Mouse (Mus musculus) gastrocnemius, postnatal 4 days (tissue): Measurements from ENCODE around the gene Slc39a11. TPM values are rescaled to one million over a fixed set of nuclear protein-coding genes. Genes with fewer than 3 reads are reported as not detected.
A peak's percentile ranks its signal among the peaks of the same experiment; 100 is the strongest.

Source experiments
- DNase-seq, 2 experiments: peaks; one replicate each; pipeline ENCODE4 v3.0.0; 2021 to 2022; ENCODE audit warnings: low spot score in 2 of 2, mixed read lengths in 2 of 2
- total RNA-seq, 2 experiments: library from RNA; stranded (reverse); gene quantifications; 2 replicates each; pipeline ENCODE4 v1.2.3; 2021

Gene Slc39a11
- total RNA-seq, 2 experiments from 2014 or later = 8.2 to 8.9 TPM

GRCm38 (mm10) chr11:113516156-113516555 is 133.7 kb downstream of the Slc39a11 start:
- DNase-seq = no peak

DNA sequence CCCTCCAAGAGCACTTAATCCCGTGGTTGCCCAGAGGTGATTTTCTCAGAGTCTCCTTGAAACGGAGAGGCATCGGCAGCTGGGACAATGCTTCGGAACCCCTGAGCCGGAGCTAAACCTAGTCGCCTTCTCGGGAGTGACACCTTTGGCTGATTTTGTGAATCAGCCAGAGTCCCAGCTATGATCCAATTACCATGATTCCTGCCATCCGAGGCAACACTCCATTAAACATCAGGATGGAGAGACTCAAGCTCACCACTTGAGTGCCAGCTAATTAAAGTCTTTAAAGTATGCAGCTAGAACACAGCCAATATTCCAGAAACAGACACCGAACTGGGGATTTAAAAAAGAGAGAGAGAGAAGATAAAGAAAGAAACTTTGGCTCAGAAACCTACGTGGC is 136.9 kb downstream of the Slc39a11 start:
- DNase-seq = no peak

GRCm38 (mm10) chr11:113512150-113512549 is 137.7 kb downstream of the Slc39a11 start:
- DNase-seq = no peak

DNA sequence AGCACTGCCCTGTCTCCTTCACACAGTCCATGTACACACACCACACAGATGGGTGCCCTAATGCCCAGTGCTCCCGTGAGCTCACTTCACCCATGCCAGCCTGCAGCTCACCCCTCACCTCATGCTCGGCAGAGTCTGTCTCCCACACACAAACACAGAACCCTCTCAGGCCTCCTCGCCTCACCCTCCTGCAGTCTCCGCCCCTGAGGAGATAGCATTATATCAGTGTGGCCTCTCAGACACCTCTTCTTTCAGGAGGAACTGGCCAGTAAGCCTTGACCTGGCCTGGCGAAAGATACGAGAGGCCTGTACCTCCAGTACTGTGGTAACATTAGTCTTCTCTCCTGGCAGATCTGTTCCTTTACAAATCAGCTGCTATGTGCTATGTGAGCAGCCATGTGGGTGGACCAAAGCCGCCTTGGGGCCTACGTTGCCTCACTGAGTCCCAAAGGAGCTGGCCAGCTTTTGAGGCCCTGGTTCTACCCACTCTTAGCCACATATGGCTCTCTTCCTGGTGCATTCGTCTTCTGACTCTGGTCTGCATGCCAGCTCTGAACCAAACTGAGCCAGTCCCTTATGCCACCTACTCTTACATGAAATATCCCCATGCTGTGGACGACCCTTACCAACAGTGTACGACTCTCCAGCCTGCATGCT is 138.8 kb downstream of the Slc39a11 start:
- no peak for DNase-seq

DNA sequence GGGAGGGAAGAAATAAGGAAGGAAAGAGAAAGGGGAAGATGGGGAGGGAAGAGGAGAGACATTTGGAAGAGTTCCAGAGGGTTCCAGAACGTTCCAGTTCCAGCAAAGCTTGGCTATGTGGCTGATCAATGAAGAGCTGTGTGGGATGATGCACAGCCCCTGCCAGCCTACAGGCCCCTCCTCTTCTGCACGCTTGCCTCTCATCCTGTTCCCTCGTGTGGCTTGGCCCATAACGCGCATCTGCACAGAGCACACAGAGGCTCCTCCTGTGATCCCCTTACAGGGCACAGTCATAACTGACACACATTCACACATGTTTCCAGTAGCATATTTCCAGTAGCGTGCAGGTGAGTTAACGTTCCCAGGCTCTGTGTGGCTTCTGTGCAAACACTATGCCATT is 139.6 kb downstream of the Slc39a11 start:
- DNase-seq = no peak

- DNase-seq = no peak
These were observed 142.0 kb downstream of the Slc39a11 start for GRCm38 (mm10) chr11:113507716-113508480.

- DNase-seq = no peak
These were observed 144.2 kb downstream of the Slc39a11 start for GRCm38 (mm10) chr11:113505551-113506160.

GRCm38 (mm10) chr11:113504459-113505062 is 145.3 kb downstream of the Slc39a11 start:
- no peak for DNase-seq

DNA sequence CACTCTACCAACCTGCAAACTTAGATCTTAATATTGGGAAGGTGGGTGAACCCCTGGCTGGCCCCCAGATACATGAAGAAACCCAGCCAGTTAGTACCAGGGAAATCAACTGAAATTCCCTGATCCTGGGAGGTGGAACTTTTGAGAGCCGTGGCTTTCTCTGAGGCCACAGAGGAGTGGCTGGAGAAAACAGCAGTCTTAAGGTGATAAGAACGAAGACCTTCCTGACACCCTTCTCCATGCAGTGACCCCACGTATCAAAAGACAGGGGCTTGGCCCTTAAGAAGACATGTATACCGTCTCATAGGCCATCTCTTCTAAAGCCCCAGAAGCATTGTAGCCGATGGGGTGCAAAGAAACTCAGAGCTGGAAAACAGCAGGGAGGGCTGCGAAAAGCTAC is 146.9 kb downstream of the Slc39a11 start:
- no peak for DNase-seq

DNA sequence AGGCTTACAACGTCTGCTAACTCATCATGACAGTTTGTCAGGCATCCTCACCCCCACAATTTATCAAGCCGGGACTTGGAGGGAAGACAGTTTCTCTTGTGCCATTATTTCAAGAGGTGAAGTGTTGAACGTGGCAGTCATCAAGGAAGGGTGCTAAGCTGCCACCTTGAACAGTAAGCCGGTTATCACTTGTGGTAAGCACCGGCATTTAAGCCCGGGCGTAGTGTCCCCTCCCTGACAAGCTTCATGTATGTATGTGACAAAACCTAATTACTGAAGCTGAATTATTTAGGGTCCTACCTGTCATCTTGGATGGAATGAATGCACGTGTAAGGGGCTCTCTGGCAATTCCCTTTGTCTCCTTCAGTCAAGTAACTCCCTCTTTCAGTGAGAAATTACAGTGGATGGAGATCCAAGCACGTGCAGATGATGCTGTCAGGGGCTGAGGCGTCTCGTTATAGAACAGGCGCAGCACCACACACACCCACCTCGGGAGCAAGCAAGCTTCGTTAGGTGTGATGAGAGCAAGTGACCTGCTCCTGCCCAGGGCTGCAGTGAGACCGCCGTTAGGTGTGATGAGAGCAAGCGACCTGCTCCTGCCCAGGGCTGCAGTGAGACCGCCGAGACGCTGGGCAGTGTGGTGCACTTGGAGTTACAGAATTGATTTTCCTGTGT is 149.1 kb downstream of the Slc39a11 start:
- no peak for DNase-seq

DNA sequence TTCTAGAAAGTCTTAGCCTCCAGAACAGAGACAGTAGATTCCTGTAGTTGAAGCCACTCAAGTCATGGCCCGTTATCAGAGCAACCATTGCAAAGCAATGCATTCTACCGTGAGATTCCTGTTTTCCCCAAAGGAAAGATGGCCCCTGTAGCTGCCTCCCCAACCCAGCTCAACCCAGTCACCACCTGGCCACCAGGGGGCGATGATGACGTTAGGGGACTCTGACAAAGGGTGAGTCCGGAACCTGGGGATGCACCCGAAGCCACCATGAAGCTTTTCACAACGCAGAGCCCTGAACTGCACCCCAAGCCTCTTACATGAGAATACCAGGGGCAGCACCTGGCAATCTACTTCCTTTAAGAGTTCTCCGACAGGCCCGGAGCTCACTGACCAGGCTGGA is 151.0 kb downstream of the Slc39a11 start:
- DNase-seq = no peak

GRCm38 (mm10) chr11:113494021-113494546 is 155.8 kb downstream of the Slc39a11 start:
- DNase-seq = no peak

GRCm38 (mm10) chr11:113490530-113491520 is 159.1 kb downstream of the Slc39a11 start:
- no peak for DNase-seq

- no peak for DNase-seq
These were observed 162.1 kb downstream of the Slc39a11 start for GRCm38 (mm10) chr11:113487603-113488335.

GRCm38 (mm10) chr11:113484037-113484436 is 165.8 kb downstream of the Slc39a11 start:
- no peak for DNase-seq

DNA sequence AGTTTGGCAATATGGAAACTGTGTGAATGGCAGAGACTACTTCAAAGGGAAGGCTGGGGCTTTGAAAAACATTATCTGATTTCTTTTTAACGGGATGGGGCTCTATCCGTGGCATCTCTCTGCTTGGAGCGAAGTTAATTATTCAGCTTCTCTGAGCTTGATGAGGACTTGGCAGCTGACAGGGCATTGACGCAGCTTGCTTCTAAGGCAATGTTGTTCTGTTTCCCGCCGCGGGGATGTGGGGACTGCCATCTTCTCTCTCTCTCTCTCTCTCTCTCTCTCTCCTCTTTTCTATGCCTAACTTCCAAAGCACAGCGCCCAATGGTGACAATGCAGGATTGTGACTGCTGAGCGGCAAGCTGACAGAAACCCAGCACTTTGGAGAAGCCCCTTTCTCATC is 172.3 kb downstream of the Slc39a11 start:
- DNase-seq = no peak

- peak in 1 of 2 experiments; percentile 23 for DNase-seq
These were observed 173.2 kb downstream of the Slc39a11 start for GRCm38 (mm10) chr11:113476720-113477119.

DNA sequence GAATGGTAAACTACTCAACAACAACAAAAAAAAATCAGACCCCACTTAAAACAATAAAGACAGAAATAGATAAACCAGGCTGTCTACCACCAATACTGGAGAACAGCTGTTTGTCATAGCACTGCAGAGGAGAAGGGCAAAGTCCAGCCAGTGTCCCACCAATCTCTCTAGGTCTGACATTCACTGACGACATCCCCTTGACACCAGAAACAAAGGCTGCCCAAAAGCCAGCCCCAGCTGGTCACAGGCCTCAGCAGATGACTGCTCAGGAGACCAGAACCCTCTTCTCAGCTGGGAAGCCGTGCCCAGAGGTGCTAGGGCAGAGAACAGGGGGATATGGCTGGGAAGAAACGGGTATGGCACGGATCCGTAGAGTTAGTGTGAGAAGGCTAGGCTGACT is 174.4 kb downstream of the Slc39a11 start:
- DNase-seq = no peak

- no peak for DNase-seq
These were observed 175.8 kb downstream of the Slc39a11 start for GRCm38 (mm10) chr11:113473998-113474534.
